Mouse (Mus musculus) midbrain, embryonic 14.5 days (tissue): ENCODE results near the gene Agmat. TPM values are rescaled to one million over a fixed set of nuclear protein-coding genes. Genes with fewer than 3 reads are reported as not detected.

Source experiments
- ATAC-seq: fragments of 200-750 bp; cut with Nextera tagmentation; 2 replicates; pipeline ENCODE4 v1.8.0; 2017; ENCODE audit warnings: moderate number of reproducible peaks, moderate library complexity; ENCODE audit not compliant: low FRiP score, low TSS enrichment
- DNase-seq: peaks from one replicate; pipeline ENCODE4 v3.0.0-alpha.2; 2015
- H3K27ac ChIP-seq: fragments of 300-500 bp; sonication (generic); replicated peaks from 2 replicates; pipeline ENCODE4 v1.5.1; 2014; ENCODE audit warnings: mild to moderate bottlenecking, low read depth, low read length, moderate library complexity
- H3K27me3 ChIP-seq: fragments of 300-500 bp; sonication (generic); 2 replicates; pipeline ENCODE4 v1.6.1; 2014; ENCODE audit warnings: low read length, control low read depth, mixed read lengths; ENCODE audit not compliant: control insufficient read depth, insufficient read depth
- H3K36me3 ChIP-seq: fragments of 300-500 bp; sonication (generic); 2 replicates; pipeline ENCODE4 v1.6.1; 2014; ENCODE audit warnings: low read length, control low read depth; ENCODE audit not compliant: control insufficient read depth, insufficient read depth
- H3K4me1 ChIP-seq: fragments of 300-500 bp; sonication (generic); 2 replicates; pipeline ENCODE4 v1.6.1; 2014; ENCODE audit warnings: mild to moderate bottlenecking, antibody characterized with exemption, low read length, control low read depth; ENCODE audit not compliant: control insufficient read depth, insufficient read depth
- H3K4me2 ChIP-seq: fragments of 300-500 bp; sonication (generic); 2 replicates; pipeline ENCODE4 v1.6.1; 2014; ENCODE audit warnings: mild to moderate bottlenecking, low read length, moderate library complexity
- H3K4me3 ChIP-seq: fragments of 300-500 bp; sonication (generic); replicated peaks from 2 replicates; pipeline ENCODE4 v1.5.1; 2014; ENCODE audit warnings: low read depth, low read length
- H3K9ac ChIP-seq: fragments of 300-500 bp; sonication (generic); replicated peaks from 2 replicates; pipeline ENCODE4 v1.6.1; 2014; ENCODE audit warnings: mild to moderate bottlenecking, low read length, moderate library complexity
- H3K9me3 ChIP-seq: fragments of 300-500 bp; sonication (generic); 2 replicates; pipeline ENCODE4 v1.6.1; 2016; ENCODE audit warnings: low read length, control low read depth, mixed read lengths; ENCODE audit not compliant: control insufficient read depth
- WGBS: fragments of 180-500 bp; shearing (Covaris S2); extraction: QIAGEN DNeasy Blood & Tissue Kit; methylation state at CpG from one replicate; pipeline ENCODE4 v1.1.7; 2014; 5-methylcytosine and 5-hydroxymethylcytosine counted together
- polyA plus RNA-seq: library from polyadenylated mRNA; unstranded; fragments of >200 nt; fragmentation: Nextera tagmentation; extraction: Ambion mirVana; gene quantifications from 2 replicates; pipeline ENCODE4 v1.2.1, GENCODE M21; 2014

Agmat gene
- polyA plus RNA-seq: not detected in 2 replicates

GRCm38 (mm10) chr4:141746578-141747346, at the start of gene Agmat:
Gene Agmat, plus strand, starts transcription at chr4:141746672.
- Histone ChIP-seq H3K4me3 (no peak within 1 kb of the TSS), H3K9me3 (no peaks in the 10 kb centered on the region), H3K9ac (no peak within 1 kb of the TSS), H3K4me1 (no peaks in the 10 kb centered on the region), H3K27ac (no peak within 1 kb of the TSS), H3K27me3 (no peaks in the 10 kb centered on the region), H3K4me2 (no peak within 1 kb of the TSS), H3K36me3 (no peaks in the 10 kb centered on the region)
- DNase-seq (no peak), ATAC-seq (no peak)
- WGBS: 23% methylated on average over 25 of the region's 25 CpGs

GRCm38 (mm10) chr4:141704625-141705024, 41.8 kb upstream of the Agmat start:
- Histone ChIP-seq H3K9me3 (no peaks in the 10 kb centered on the region), H3K27me3 (no peaks in the 10 kb centered on the region), H3K4me3 (no peak overlapping the region), H3K9ac (no peak overlapping the region), H3K36me3 (peaks cover 98% of the 10 kb centered on the region), H3K27ac (no peak overlapping the region), H3K4me1 (no peaks in the 10 kb centered on the region), H3K4me2 (no peak overlapping the region)
- no peak for DNase-seq
- ATAC-seq: no peak
- WGBS: 95% methylated on average over 2 of the region's 2 CpGs

GRCm38 (mm10) chr4:141705331-141705730, 41.1 kb upstream of the Agmat start:
- DNase-seq: peak; percentile 67
- no peaks in the 10 kb centered on the region for H3K4me1 ChIP-seq
- H3K4me3 ChIP-seq: no peak overlapping the region
- no peak; the same call in 1 of the 2 replicates for ATAC-seq
- H3K36me3 ChIP-seq: peaks cover 97% of the 10 kb centered on the region
- H3K27ac ChIP-seq: no peak overlapping the region
- no peaks in the 10 kb centered on the region for H3K9me3 ChIP-seq
- H3K9ac ChIP-seq: no peak overlapping the region
- no peaks in the 10 kb centered on the region for H3K27me3 ChIP-seq
- 71% methylated on average over 4 of the region's 4 CpGs for WGBS
- H3K4me2 ChIP-seq: no peak overlapping the region

- Histone ChIP-seq H3K36me3 (peaks cover 97% of the 10 kb centered on the region), H3K27ac (no peak overlapping the region)
Observed at GRCm38 (mm10) chr4:141708005-141708404, 38.5 kb upstream of the Agmat start.

GRCm38 (mm10) chr4:141708971-141709370, 37.5 kb upstream of the Agmat start:
- H3K9ac ChIP-seq: no peak overlapping the region
- H3K4me2 ChIP-seq: no peak overlapping the region
- 96% methylated on average over 2 of the region's 2 CpGs for WGBS
- ATAC-seq (no peak), DNase-seq (no peak)
- H3K27ac ChIP-seq: no peak overlapping the region
- H3K4me3 ChIP-seq: no peak overlapping the region
- H3K4me1 ChIP-seq: no peaks in the 10 kb centered on the region
- H3K36me3 ChIP-seq: peaks cover 92% of the 10 kb centered on the region
- no peaks in the 10 kb centered on the region for H3K9me3 ChIP-seq
- no peaks in the 10 kb centered on the region for H3K27me3 ChIP-seq

More at GRCm38 (mm10) chr4:141708005-141708404, 38.5 kb upstream of the Agmat start:
- ATAC-seq: no peak
- no peaks in the 10 kb centered on the region for H3K27me3 ChIP-seq
- no peaks in the 10 kb centered on the region for H3K4me1 ChIP-seq
- no peak overlapping the region for H3K9ac ChIP-seq
- DNase-seq: no peak
- WGBS: 95% methylated on average over 7 of the region's 7 CpGs
- no peaks in the 10 kb centered on the region for H3K9me3 ChIP-seq
- H3K4me2 ChIP-seq: no peak overlapping the region
- no peak overlapping the region for H3K4me3 ChIP-seq

- Histone ChIP-seq H3K4me1 (no peaks in the 10 kb centered on the region), H3K4me3 (no peak overlapping the region), H3K27ac (no peak overlapping the region), H3K27me3 (no peaks in the 10 kb centered on the region), H3K36me3 (peaks cover 69% of the 10 kb centered on the region), H3K9me3 (no peaks in the 10 kb centered on the region), H3K9ac (no peak overlapping the region), H3K4me2 (no peak overlapping the region)
- ATAC-seq: no peak
- WGBS: 100% methylated on average over 1 of the region's 1 CpGs
- no peak for DNase-seq
Observed at GRCm38 (mm10) chr4:141711250-141711649, 35.2 kb upstream of the Agmat start.

GRCm38 (mm10) chr4:141713598-141714142, 32.8 kb upstream of the Agmat start:
- Histone ChIP-seq H3K9ac (no peak overlapping the region), H3K4me3 (no peak overlapping the region), H3K27me3 (no peaks in the 10 kb centered on the region), H3K27ac (no peak overlapping the region), H3K36me3 (peaks cover 48% of the 10 kb centered on the region), H3K4me2 (no peak overlapping the region), H3K9me3 (no peaks in the 10 kb centered on the region), H3K4me1 (no peaks in the 10 kb centered on the region)
- no peak for ATAC-seq
- 83% methylated on average over 5 of the region's 5 CpGs for WGBS
- DNase-seq: no peak

- H3K4me2 ChIP-seq: no peak overlapping the region
- H3K9me3 ChIP-seq: no peaks in the 10 kb centered on the region
- no peaks in the 10 kb centered on the region for H3K4me1 ChIP-seq
- peaks cover 35% of the 10 kb centered on the region for H3K36me3 ChIP-seq
- WGBS: 91% methylated on average over 2 of the region's 2 CpGs
- no peak overlapping the region for H3K4me3 ChIP-seq
- H3K27ac ChIP-seq: no peak overlapping the region
- no peak for DNase-seq
- no peak overlapping the region for H3K9ac ChIP-seq
- no peaks in the 10 kb centered on the region for H3K27me3 ChIP-seq
- no peak for ATAC-seq
Observed at GRCm38 (mm10) chr4:141715027-141715426, 31.4 kb upstream of the Agmat start.

- peaks cover 13% of the 10 kb centered on the region for H3K4me1 ChIP-seq
- peaks cover 12% of the 10 kb centered on the region for H3K36me3 ChIP-seq
- no peak overlapping the region for H3K4me2 ChIP-seq
- 94% methylated on average over 4 of the region's 4 CpGs for WGBS
- H3K9ac ChIP-seq: no peak overlapping the region
- H3K9me3 ChIP-seq: no peaks in the 10 kb centered on the region
- ATAC-seq: no peak
- H3K27ac ChIP-seq: no peak overlapping the region
- H3K4me3 ChIP-seq: no peak overlapping the region
- no peak for DNase-seq
- no peaks in the 10 kb centered on the region for H3K27me3 ChIP-seq
Observed at GRCm38 (mm10) chr4:141717633-141718032, 28.8 kb upstream of the Agmat start.
